Mouse (Mus musculus): ENCODE data around the gene Rnf121. TPM values are rescaled to one million over a fixed set of nuclear protein-coding genes. Genes with fewer than 3 reads are reported as not detected.
"Not testable (repeated sequence)": the region's sequence is repeated elsewhere in the genome, so short reads cannot be mapped to it uniquely, and the experiment has no call there.

The Rnf121 gene
- polyA plus RNA-seq, 1 experiment from 2014 or later = 34.4 TPM

DNA sequence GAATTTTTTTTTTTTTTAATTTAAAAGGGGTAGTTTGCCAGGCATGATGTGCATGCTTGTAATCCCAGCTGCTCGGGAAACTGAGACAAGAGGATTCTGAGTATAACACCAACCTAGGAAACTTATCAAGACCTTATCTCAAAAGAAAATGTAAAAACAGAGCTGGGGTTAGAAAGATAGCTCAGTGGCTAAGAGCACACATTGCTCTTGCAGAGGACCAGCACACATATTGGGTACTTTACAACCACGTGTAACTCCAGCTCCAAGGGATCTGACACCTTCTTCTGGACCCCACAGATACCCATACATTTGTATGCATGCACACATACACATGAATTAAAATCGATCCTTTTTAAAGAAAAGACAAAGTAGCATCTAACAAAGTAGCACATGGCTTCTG is 3.9 kb downstream of the Rnf121 start:
- 90% methylated on average over 3 of the region's 3 CpGs for WGBS
- peaks cover 18% of the 10 kb centered on the region for H3K4me1 ChIP-seq
- peaks cover 31% of the 10 kb centered on the region for H3K36me3 ChIP-seq

GRCm38 (mm10) chr7:102048524-102048923 is 16.7 kb downstream of the Rnf121 start:
- not testable (repeated sequence) for H3K4me3 ChIP-seq; H3K9me3 ChIP-seq; H3K4me2 ChIP-seq (replicated peaks); H3K27ac ChIP-seq; H3K27me3 ChIP-seq; H3K9ac ChIP-seq; ATAC-seq (ENCODE audit: low FRiP score, low read depth); H3K4me1 ChIP-seq
- peaks cover 18% of the 10 kb centered on the region for H3K36me3 ChIP-seq

More for the DNA sequence above, 3.9 kb downstream of the Rnf121 start:
- Histone ChIP-seq H3K4me2 (replicated peaks) (no peak overlapping the region), H3K9me3 (no peaks in the 10 kb centered on the region), H3K9ac (no peak overlapping the region), H3K4me3 (no peak overlapping the region), H3K27me3 (no peaks in the 10 kb centered on the region), H3K27ac (no peak overlapping the region)
- no peak for ATAC-seq (ENCODE audit: low FRiP score, low read depth)

DNA sequence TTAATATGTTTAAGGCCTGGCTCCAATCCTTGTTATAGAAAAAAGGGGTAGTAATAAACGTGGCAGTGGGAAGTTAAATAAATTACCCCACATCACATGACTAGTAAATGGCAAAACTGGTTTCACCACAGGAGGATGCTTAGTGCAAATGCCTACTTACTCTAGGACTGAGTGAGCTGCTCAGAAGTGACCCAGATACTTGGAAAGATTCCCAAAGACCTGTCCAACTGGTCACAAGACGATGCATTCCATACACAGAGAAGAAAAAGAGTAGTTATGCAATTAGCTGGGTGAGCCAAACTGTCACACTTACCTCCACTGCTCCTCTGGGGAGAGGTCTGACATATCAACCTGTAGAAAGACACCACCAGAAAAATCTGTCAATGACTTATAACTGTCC is 23.0 kb downstream of the Rnf121 start:
- 61% methylated on average over 2 of the region's 2 CpGs for WGBS
- peaks cover 51% of the 10 kb centered on the region for H3K36me3 ChIP-seq
- H3K9me3 ChIP-seq = no peaks in the 10 kb centered on the region

GRCm38 (mm10) chr7:102037318-102037717 is 28.0 kb downstream of the Rnf121 start:
- WGBS = 92% methylated on average over 3 of the region's 3 CpGs
- no peak for ATAC-seq (ENCODE audit: low FRiP score, low read depth)

More for the DNA sequence above, 23.0 kb downstream of the Rnf121 start:
- no peak overlapping the region for H3K27ac ChIP-seq
- H3K27me3 ChIP-seq = no peaks in the 10 kb centered on the region
- ATAC-seq (ENCODE audit: low FRiP score, low read depth) = no peak
- H3K9ac ChIP-seq = no peak overlapping the region
- H3K4me1 ChIP-seq = peaks cover 6% of the 10 kb centered on the region
- no peak overlapping the region for H3K4me3 ChIP-seq
- H3K4me2 ChIP-seq (replicated peaks) = no peak overlapping the region

DNA sequence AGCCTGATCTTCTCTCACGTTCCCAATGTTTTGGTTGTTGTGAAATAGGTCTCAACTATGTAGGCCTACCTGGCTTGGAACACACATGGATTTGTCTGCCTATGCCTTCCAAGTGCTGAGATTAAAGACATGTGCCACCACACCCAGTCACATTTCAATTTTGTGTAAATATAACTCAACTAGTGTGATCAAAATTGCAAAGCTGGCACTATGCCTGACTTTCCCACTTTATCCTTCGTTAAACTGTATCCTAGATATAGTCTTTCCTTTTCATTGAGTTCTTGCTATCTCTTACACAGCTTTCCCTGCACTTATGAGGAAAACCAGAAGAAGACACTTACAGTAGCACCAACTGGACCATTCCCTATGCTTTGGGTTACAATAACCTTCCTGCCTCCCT is 29.7 kb downstream of the Rnf121 start:
- no peak for ATAC-seq (ENCODE audit: low FRiP score, low read depth)
- Histone ChIP-seq H3K4me2 (replicated peaks) (no peak overlapping the region), H3K9me3 (no peaks in the 10 kb centered on the region), H3K4me1 (no peaks in the 10 kb centered on the region), H3K27ac (no peak overlapping the region), H3K4me3 (no peak overlapping the region), H3K27me3 (no peaks in the 10 kb centered on the region), H3K9ac (no peak overlapping the region), H3K36me3 (peaks cover 100% of the 10 kb centered on the region)
- WGBS = 88% methylated on average over 2 of the region's 2 CpGs

More at GRCm38 (mm10) chr7:102037318-102037717, 28.0 kb downstream of the Rnf121 start:
- Histone ChIP-seq H3K36me3 (peaks cover 97% of the 10 kb centered on the region), H3K27me3 (no peaks in the 10 kb centered on the region), H3K9ac (no peak overlapping the region), H3K4me2 (replicated peaks) (no peak overlapping the region), H3K4me3 (no peak overlapping the region), H3K4me1 (no peaks in the 10 kb centered on the region), H3K9me3 (no peaks in the 10 kb centered on the region), H3K27ac (no peak overlapping the region)

DNA sequence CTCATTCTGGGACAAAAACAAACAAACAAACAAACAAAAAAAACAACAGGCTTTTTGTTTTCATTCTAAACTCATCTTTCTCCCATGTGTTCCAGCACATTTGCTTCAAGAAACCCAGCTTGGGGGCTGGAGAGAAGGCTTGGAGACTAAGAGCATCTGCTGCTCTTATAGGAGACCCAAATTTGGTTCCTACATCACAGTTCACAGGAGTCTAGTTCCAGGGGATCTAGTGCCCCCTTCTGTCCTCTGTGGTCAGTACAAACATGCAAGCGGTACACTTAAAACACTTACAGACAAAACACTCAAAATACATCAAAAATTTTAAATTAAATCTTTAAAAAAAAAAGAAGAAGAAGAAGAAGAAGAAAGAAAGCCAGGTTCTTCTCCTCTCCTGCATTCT is 30.4 kb downstream of the Rnf121 start:
- peaks cover 99% of the 10 kb centered on the region for H3K36me3 ChIP-seq
- no peaks in the 10 kb centered on the region for H3K27me3 ChIP-seq
- no peak overlapping the region for H3K4me2 ChIP-seq (replicated peaks)
- no peaks in the 10 kb centered on the region for H3K9me3 ChIP-seq
- H3K9ac ChIP-seq = no peak overlapping the region
- H3K4me1 ChIP-seq = no peaks in the 10 kb centered on the region
- ATAC-seq (ENCODE audit: low FRiP score, low read depth) = no peak
- WGBS = 90% methylated on average over 1 of the region's 1 CpGs
- H3K4me3 ChIP-seq = no peak overlapping the region
- no peak overlapping the region for H3K27ac ChIP-seq

GRCm38 (mm10) chr7:102025187-102026119 is 39.8 kb downstream of the Rnf121 start:
- H3K9ac ChIP-seq = no peak overlapping the region
- H3K27ac ChIP-seq = no peak overlapping the region
- H3K9me3 ChIP-seq = no peaks in the 10 kb centered on the region
- ATAC-seq (ENCODE audit: low FRiP score, low read depth) = no peak
- H3K4me2 ChIP-seq (replicated peaks) = no peak overlapping the region
- no peaks in the 10 kb centered on the region for H3K27me3 ChIP-seq
- WGBS = 70% methylated on average over 2 of the region's 2 CpGs
- H3K4me3 ChIP-seq = no peak overlapping the region
- peaks cover 83% of the 10 kb centered on the region for H3K36me3 ChIP-seq
- no peaks in the 10 kb centered on the region for H3K4me1 ChIP-seq

- Histone ChIP-seq H3K4me2 (replicated peaks) (no peak overlapping the region), H3K27ac (no peak overlapping the region), H3K4me1 (no peaks in the 10 kb centered on the region), H3K36me3 (peaks cover 86% of the 10 kb centered on the region), H3K27me3 (no peaks in the 10 kb centered on the region), H3K4me3 (no peak overlapping the region), H3K9ac (no peak overlapping the region), H3K9me3 (no peaks in the 10 kb centered on the region)
- WGBS = 89% methylated on average over 9 of the region's 9 CpGs
- ATAC-seq (ENCODE audit: low FRiP score, low read depth) = no peak
Measured at GRCm38 (mm10) chr7:102023821-102024220, 41.4 kb downstream of the Rnf121 start.

DNA sequence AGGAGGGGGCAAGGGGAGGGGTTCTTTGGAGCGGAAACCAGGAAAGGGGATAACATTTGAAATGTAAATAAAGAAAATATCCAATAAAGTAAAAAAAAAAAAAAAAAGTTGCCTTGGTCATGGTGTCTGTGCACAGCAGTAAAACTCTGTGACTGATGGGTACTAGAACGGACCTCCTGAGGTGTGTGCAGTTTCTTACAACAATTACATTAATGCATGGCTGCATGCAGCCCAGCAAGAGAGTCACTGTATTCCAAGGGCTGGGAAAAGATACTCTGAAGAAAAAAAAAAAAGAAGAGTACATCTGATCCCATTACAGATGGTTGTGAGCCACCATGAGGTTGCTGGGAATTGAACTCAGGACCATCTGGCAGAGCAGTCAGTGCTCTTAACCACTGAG is 44.3 kb downstream of the Rnf121 start:
- ATAC-seq (ENCODE audit: low FRiP score, low read depth); H3K4me2 ChIP-seq (replicated peaks); H3K27me3 ChIP-seq; H3K9ac ChIP-seq; H3K27ac ChIP-seq; H3K4me1 ChIP-seq; H3K4me3 ChIP-seq; H3K9me3 ChIP-seq: not testable (repeated sequence)
- 88% methylated on average over 2 of the region's 2 CpGs for WGBS
- peaks cover 92% of the 10 kb centered on the region for H3K36me3 ChIP-seq

GRCm38 (mm10) chr7:102019362-102019761 is 45.9 kb downstream of the Rnf121 start:
- Histone ChIP-seq H3K9ac (no peak overlapping the region), H3K4me3 (no peak overlapping the region), H3K27me3 (no peaks in the 10 kb centered on the region), H3K27ac (no peak overlapping the region), H3K36me3 (peaks cover 96% of the 10 kb centered on the region), H3K4me1 (no peaks in the 10 kb centered on the region), H3K4me2 (replicated peaks) (no peak overlapping the region), H3K9me3 (no peaks in the 10 kb centered on the region)
- no peak for ATAC-seq (ENCODE audit: low FRiP score, low read depth)
- WGBS = 79% methylated on average over 3 of the region's 3 CpGs

- Histone ChIP-seq H3K4me1 (no peaks in the 10 kb centered on the region), H3K27me3 (no peaks in the 10 kb centered on the region), H3K9me3 (no peaks in the 10 kb centered on the region), H3K27ac (no peak within 1 kb of the TSS), H3K4me2 (replicated peaks) (no peak within 1 kb of the TSS), H3K4me3 (no peak within 1 kb of the TSS), H3K36me3 (peaks cover 99% of the 10 kb centered on the region), H3K9ac (no peak within 1 kb of the TSS)
- WGBS = 94% methylated on average over 3 of the region's 3 CpGs
- ATAC-seq (ENCODE audit: low FRiP score, low read depth) = no peak
Measured at GRCm38 (mm10) chr7:102018590-102018989, 46.7 kb downstream of the Rnf121 start, which contains the start of gene Il18bp. TSS of gene Il18bp (minus strand) at chr7:102018690.

DNA sequence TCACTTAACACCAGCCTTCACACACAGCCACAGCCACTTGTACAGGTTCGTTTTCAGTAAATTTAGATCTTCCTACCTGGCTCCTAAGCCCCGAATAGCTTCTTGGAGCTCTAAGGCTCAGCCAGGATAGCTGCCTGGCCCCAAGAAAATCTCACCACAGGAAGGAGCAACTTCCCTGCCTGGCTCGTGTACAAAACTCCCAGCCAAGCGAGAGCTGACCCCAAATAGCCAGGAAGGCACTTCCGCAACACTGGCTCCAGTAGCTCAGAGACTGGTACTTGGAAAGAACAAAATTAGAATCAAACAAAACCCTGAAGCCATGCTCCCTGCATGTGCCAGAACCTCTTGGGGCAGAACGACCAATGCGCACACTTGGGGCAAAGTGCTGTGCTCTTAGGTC is 47.2 kb downstream of the Rnf121 start:
- Histone ChIP-seq H3K4me2 (replicated peaks) (no peak overlapping the region), H3K27ac (no peak overlapping the region), H3K9me3 (no peaks in the 10 kb centered on the region), H3K9ac (no peak overlapping the region), H3K4me1 (no peaks in the 10 kb centered on the region), H3K36me3 (peaks cover 99% of the 10 kb centered on the region), H3K27me3 (no peaks in the 10 kb centered on the region), H3K4me3 (no peak overlapping the region)
- 85% methylated on average over 7 of the region's 7 CpGs for WGBS
- no peak for ATAC-seq (ENCODE audit: low FRiP score, low read depth)

DNA sequence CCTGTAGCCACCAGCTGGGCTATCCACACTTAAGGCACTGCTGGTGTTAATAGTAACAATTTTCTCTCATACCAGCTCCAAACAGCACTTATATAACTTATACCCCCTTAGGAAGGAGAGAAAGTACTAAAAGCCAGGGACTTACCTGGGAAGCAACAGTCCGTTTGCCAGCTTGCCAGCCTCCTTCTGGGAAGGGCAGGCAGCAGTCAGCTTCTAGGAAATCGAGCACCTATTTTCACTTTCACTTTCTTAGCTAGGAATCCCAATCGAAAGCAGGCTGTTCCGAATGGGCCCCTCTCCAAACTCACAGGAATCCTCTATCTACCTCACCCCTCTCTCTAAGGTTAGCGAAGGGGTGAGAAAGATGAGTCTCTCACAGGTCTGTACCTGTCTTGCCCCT is 47.8 kb downstream of the Rnf121 start:
- Histone ChIP-seq H3K4me1 (no peaks in the 10 kb centered on the region), H3K9ac (no peak overlapping the region), H3K27ac (no peak overlapping the region), H3K4me3 (no peak overlapping the region), H3K36me3 (peaks cover 99% of the 10 kb centered on the region), H3K4me2 (replicated peaks) (no peak overlapping the region), H3K27me3 (no peaks in the 10 kb centered on the region), H3K9me3 (no peaks in the 10 kb centered on the region)
- no peak for ATAC-seq (ENCODE audit: low FRiP score, low read depth)
- 80% methylated on average over 5 of the region's 5 CpGs for WGBS

Measured in limb, embryonic 13.5 days (tissue).